Mouse (Mus musculus): ENCODE measurements around the gene Hoxd10. TPM values are rescaled to one million over a fixed set of nuclear protein-coding genes. Genes with fewer than 3 reads are reported as not detected.
A peak's percentile ranks its signal among the peaks of the same experiment; 100 is the strongest.

Gene Hoxd10
- polyA plus RNA-seq, 1 experiment from 2014 or later, result not detected

DNA sequence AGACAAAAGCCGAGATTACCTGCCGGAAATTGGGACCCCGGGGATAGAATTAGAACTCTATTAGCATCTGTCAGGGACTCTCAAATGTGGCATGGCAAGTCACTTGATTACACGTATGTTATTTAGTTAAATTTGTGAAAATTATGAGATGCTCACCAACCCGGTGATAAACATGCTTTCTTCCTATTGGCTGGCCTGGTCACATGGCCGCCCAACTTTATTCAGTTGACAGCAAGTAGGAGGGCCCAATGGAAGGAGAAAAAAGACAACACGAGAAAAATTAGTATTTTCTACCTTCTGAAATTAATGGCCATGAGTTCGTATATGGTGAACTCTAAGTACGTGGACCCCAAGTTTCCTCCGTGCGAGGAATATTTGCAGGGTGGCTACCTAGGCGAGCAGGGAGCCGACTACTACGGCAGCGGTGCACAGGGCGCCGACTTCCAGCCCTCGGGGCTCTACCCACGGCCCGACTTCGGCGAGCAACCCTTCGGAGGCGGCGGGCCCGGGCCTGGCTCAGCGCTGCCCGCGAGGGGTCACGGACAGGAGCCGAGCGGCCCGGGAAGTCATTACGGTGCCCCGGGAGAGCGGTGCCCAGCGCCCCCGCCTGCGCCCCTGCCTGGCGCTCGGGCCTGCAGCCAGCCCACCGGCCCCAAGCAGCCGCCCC, 35.4 kb downstream of the Hoxd10 start:
- ATAC-seq (ENCODE audit: low FRiP score), result no peak
- Histone ChIP-seq H3K27ac (no peak overlapping the region), H3K27me3 (peaks cover 98% of the 10 kb centered on the region), H3K4me3 (replicated peaks) (peak overlapping the region; percentile 20; the same call in 1 of the 2 replicates), H3K9me3 (no peaks in the 10 kb centered on the region), H3K9ac (no peak overlapping the region), H3K4me2 (peak overlapping the region; percentile 8; the same call in 1 of the 2 replicates), H3K4me1 (peaks cover 7% of the 10 kb centered on the region), H3K36me3 (replicated peaks) (no peaks in the 10 kb centered on the region)
- under 1% methylated on average over 43 of the region's 43 CpGs for WGBS

DNA sequence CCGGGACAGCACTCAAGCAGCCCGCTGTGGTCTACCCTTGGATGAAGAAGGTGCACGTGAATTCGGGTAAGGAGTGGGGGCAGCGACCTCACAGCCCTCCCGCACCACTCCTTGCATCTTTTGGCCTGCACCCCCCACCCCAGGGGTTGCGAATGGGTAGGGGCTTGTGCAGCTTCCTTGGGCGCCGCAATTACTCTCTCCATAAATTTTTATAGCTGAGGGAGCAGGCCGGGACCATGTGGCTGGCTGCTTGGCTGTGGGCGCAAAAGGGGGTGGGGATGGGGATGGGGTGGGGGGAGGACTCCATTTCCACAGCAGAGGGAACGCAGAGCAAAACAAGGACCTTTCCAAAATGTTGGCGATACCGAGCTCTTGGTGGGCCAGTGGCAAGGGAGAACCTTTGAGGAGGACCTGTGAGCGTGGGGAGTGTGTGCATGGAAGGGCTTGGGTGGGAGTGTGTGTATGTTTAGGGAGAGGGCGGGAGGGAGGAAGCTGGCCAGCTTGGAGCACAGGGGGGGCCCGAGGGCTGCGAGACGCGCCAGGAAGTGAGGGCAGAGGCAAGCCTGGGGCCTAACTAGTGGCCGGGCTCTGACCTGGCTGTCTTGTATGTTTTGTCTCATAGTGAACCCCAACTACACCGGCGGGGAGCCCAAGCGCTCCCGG, 36.0 kb downstream of the Hoxd10 start:
- no peak for ATAC-seq (ENCODE audit: low FRiP score)
- no peaks in the 10 kb centered on the region for H3K36me3 ChIP-seq (replicated peaks)
- H3K27me3 ChIP-seq, result peaks cover 98% of the 10 kb centered on the region
- H3K4me2 ChIP-seq, result peak overlapping the region; percentile 8; the same call in 1 of the 2 replicates
- peak overlapping the region; percentile 20; the same call in 1 of the 2 replicates for H3K4me3 ChIP-seq (replicated peaks)
- no peak overlapping the region for H3K27ac ChIP-seq
- peaks cover 10% of the 10 kb centered on the region for H3K4me1 ChIP-seq
- 1% methylated on average over 25 of the region's 25 CpGs for WGBS
- no peaks in the 10 kb centered on the region for H3K9me3 ChIP-seq
- H3K9ac ChIP-seq, result no peak overlapping the region

DNA sequence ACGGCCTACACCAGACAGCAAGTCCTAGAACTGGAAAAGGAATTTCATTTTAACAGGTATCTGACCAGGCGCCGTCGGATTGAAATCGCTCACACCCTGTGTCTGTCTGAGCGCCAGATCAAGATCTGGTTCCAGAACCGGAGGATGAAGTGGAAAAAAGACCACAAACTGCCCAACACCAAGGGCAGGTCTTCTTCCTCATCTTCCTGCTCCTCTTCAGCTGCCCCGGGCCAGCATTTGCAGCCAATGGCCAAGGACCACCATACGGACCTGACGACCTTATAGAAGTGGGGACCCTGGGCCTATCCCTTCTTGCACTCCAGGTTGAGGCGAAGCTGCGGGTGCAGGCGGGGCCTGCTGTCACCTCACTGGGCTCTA, 36.6 kb downstream of the Hoxd10 start:
- no peak overlapping the region for H3K27ac ChIP-seq
- no peaks in the 10 kb centered on the region for H3K36me3 ChIP-seq (replicated peaks)
- H3K9ac ChIP-seq, result no peak overlapping the region
- ATAC-seq (ENCODE audit: low FRiP score), result no peak
- under 1% methylated on average over 13 of the region's 13 CpGs for WGBS
- H3K9me3 ChIP-seq, result no peaks in the 10 kb centered on the region
- H3K4me2 ChIP-seq, result no peak overlapping the region
- peaks cover 14% of the 10 kb centered on the region for H3K4me1 ChIP-seq
- peaks cover 98% of the 10 kb centered on the region for H3K27me3 ChIP-seq
- H3K4me3 ChIP-seq (replicated peaks), result no peak overlapping the region

DNA sequence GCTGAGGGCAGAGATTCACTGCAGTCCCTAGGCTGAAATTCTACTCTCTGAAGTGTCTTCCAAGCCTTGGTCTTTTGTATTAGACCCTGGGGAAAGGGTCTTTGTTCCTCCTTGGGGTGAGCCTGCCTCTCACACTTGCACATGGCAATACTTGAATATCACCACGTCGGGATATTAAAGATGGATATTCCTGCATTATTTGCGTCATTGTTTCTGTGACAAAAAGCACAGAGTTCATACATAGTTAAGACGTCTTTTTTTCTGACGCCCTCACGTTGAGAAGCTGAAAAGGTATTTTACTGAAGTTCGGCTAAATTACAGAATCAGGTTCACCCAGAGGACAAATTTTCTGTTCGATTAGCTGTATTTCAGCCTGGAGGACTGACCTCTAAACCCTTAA, 38.6 kb downstream of the Hoxd10 start:
- WGBS, result 3% methylated on average over 8 of the region's 8 CpGs
- H3K27me3 ChIP-seq, result peaks cover 98% of the 10 kb centered on the region
- no peak overlapping the region for H3K27ac ChIP-seq
- no peaks in the 10 kb centered on the region for H3K36me3 ChIP-seq (replicated peaks)
- ATAC-seq (ENCODE audit: low FRiP score), result no peak
- H3K9ac ChIP-seq, result no peak overlapping the region
- H3K4me2 ChIP-seq, result no peak overlapping the region
- no peak overlapping the region for H3K4me3 ChIP-seq (replicated peaks)
- no peaks in the 10 kb centered on the region for H3K9me3 ChIP-seq
- H3K4me1 ChIP-seq, result peaks cover 14% of the 10 kb centered on the region

DNA sequence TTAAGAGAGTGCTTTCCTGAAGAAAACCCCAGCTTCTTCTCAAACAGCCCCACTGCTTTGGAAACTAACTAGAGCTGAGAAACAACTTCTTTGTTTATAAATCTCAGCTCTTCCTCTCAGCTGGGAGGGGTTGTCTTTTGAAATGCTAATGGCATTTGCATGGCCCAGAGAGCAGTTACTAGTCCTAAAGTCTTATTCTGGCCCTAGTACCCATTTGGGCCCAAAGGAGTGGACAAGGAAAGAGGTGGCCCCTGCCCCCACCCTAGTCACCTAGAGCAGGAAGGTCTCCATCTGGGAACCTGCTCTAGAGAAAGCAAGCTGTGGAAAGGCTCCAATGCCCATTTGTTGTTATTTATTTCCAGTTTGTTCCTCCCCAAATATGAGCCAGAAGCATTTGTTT, 39.3 kb downstream of the Hoxd10 start:
- Histone ChIP-seq H3K27me3 (peaks cover 98% of the 10 kb centered on the region), H3K4me2 (no peak overlapping the region), H3K27ac (no peak overlapping the region), H3K9me3 (no peaks in the 10 kb centered on the region), H3K4me1 (peaks cover 19% of the 10 kb centered on the region), H3K9ac (no peak overlapping the region), H3K36me3 (replicated peaks) (no peaks in the 10 kb centered on the region), H3K4me3 (replicated peaks) (no peak overlapping the region)
- ATAC-seq (ENCODE audit: low FRiP score), result no peak

DNA sequence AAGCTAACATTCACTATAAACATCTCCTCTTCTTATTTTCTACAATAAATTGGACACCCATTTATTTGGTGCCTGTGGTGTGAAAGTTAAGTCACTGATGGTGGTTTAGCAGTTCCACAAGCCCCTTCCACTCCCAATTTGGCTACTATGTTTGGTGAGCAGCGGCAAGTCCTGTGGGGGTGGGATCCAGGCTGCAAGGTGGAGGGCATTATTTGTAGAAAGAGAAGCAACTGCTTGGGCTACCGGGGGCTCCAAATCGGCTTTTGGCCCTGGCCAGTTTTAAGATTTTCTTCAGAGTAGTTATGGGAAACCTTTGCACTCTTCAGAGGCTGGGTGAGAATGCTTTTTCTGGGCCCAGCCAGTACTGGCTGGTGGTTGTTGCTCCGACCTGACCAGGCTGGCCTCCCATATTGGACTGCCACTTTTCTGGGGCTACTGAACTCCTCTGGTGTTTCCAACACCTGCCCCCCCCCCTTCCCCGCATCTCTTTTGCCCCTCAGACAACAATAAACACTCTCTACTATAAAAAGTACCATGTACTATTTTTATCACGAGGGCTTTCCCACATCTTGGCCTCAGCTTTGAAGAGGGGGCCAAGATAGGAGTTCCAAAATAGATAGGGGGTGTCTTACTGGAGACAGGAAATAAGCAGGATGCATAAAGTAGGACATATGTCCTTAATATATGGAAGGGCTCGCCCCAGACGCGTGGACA, 40.2 kb downstream of the Hoxd10 start:
- Histone ChIP-seq H3K36me3 (replicated peaks) (no peaks in the 10 kb centered on the region), H3K27me3 (peaks cover 98% of the 10 kb centered on the region), H3K4me3 (replicated peaks) (no peak overlapping the region), H3K27ac (no peak overlapping the region), H3K4me2 (no peak overlapping the region), H3K9me3 (no peaks in the 10 kb centered on the region), H3K9ac (no peak overlapping the region), H3K4me1 (peaks cover 20% of the 10 kb centered on the region)
- 1% methylated on average over 9 of the region's 9 CpGs for whole genome bisulfite sequencing
- no peak for ATAC-seq (ENCODE audit: low FRiP score)

DNA sequence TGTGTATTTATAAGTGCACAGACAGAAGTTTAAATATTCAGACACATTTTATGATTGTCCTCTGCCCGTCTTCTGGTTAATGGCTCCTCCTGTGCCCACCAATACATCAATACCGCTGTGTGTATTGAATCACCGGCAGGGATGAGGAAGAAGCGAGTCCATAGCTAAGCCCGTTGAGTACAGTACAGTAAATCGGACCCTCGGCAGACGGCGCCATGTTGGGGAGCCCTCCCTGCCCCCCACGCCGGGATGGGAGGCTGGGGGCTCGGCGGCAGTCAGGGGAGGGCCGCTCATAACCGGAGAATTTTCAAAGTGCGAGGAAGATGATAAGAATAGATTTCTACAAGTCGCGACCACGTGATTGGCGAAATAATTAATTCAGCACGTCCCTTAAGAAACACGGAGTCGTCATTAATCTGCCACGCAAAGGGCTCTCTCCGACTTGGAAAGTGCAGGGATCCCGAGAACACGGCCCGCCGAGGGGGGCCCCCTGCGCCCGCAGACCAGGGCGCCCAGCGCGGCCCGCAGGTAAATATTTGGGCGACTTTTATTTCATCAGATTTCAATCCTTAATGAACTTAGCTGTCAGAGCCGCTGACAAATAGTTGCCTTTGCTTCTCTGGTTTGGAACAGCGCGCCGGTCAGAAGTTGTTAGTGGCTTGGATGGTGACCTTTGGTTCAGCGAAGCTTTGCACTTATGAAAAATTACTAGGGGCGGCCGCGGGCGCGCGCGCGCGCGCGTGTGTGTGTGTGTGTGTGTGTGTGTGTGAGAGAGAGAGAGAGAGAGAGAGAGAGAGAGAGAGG, 41.0 kb downstream of the Hoxd10 start:
- no peaks in the 10 kb centered on the region for H3K36me3 ChIP-seq (replicated peaks)
- no peak overlapping the region for H3K27ac ChIP-seq
- H3K4me2 ChIP-seq, result no peak overlapping the region
- ATAC-seq (ENCODE audit: low FRiP score), result no peak
- H3K9me3 ChIP-seq, result no peaks in the 10 kb centered on the region
- H3K9ac ChIP-seq, result no peak overlapping the region
- H3K4me1 ChIP-seq, result 0 out of 2 replicates have a peak, but pooled peaks cover 14% of the 10 kb centered on the region
- 1% methylated on average over 52 of the region's 52 CpGs for WGBS
- peaks cover 98% of the 10 kb centered on the region for H3K27me3 ChIP-seq
- H3K4me3 ChIP-seq (replicated peaks), result 0 out of 2 replicates have a peak overlapping the region, but pooled peaks have one; percentile 4

DNA sequence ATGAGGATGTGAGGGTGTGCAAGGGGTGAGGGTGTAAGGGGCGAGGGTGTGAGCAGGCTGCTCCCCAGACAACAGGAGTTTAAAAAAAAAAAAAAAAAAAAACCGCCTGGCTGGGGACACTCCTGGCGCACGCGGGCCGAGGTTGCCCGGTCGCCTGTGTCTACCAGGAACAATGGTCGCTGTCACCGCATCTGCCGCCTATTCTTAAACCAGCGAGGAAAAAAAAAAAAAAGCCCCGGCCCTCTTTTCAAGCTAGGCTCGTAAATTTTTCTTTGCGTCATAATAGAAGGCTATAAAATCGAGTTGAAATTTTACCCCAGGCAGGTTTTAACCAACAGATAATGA, 41.6 kb downstream of the Hoxd10 start:
- Histone ChIP-seq H3K4me1 (0 out of 2 replicates have a peak, but pooled peaks cover 14% of the 10 kb centered on the region), H3K36me3 (replicated peaks) (no peaks in the 10 kb centered on the region), H3K4me2 (no peak overlapping the region), H3K4me3 (replicated peaks) (no peak overlapping the region), H3K27me3 (peaks cover 98% of the 10 kb centered on the region), H3K27ac (no peak overlapping the region), H3K9me3 (no peaks in the 10 kb centered on the region), H3K9ac (no peak overlapping the region)
- under 1% methylated on average over 16 of the region's 16 CpGs for WGBS
- no peak for ATAC-seq (ENCODE audit: low FRiP score)

DNA sequence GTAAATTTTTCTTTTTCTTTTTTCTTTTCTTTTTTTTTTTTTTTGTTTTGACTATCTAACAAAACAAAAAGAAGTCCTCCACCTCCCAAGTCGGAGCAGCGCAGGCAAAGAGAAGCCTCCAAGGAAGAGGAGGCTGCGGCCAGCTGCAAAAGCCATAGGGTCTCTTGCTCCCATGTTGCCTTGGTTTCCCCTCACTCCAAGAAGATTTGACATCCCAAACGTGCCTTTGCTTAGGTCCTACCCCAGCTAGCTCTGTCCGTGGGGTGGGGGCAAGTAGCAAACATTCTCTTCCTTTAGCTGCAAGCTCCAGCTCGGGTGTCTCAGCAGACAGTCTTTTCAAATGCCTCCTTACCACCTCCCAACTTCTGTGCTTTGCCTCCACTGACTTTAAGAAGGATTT, 42.0 kb downstream of the Hoxd10 start:
- no peak overlapping the region for H3K4me3 ChIP-seq (replicated peaks)
- no peaks in the 10 kb centered on the region for H3K9me3 ChIP-seq
- no peak overlapping the region for H3K9ac ChIP-seq
- WGBS, result 2% methylated on average over 6 of the region's 6 CpGs
- H3K36me3 ChIP-seq (replicated peaks), result no peaks in the 10 kb centered on the region
- H3K4me1 ChIP-seq, result 0 out of 2 replicates have a peak, but pooled peaks cover 14% of the 10 kb centered on the region
- H3K4me2 ChIP-seq, result no peak overlapping the region
- no peak overlapping the region for H3K27ac ChIP-seq
- no peak for ATAC-seq (ENCODE audit: low FRiP score)
- H3K27me3 ChIP-seq, result peaks cover 98% of the 10 kb centered on the region

DNA sequence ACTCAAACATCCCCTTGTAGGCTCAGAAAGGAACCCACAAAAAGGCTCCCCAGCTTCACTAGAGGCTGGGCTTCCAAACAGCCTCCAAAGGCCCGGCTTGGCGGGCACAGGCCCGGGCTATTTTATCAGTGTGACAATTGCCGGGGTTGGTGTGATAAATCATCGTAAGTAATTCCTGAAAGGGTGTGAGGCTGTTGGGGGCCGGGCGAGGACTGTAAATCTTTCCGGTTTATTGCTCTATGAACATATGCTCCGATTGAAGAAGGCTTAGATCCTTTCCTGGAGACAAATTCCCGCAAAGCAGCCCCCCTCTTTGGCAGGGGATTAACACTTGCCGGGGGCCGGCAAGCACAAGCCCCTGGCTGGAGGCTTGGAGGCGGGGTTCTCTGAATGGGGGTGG, 42.7 kb downstream of the Hoxd10 start:
- H3K36me3 ChIP-seq (replicated peaks), result no peaks in the 10 kb centered on the region
- no peak overlapping the region for H3K4me3 ChIP-seq (replicated peaks)
- no peak for ATAC-seq (ENCODE audit: low FRiP score)
- H3K9ac ChIP-seq, result no peak overlapping the region
- WGBS, result 1% methylated on average over 13 of the region's 13 CpGs
- H3K4me1 ChIP-seq, result 0 out of 2 replicates have a peak, but pooled peaks cover 14% of the 10 kb centered on the region
- H3K27me3 ChIP-seq, result peaks cover 98% of the 10 kb centered on the region
- no peaks in the 10 kb centered on the region for H3K9me3 ChIP-seq
- H3K4me2 ChIP-seq, result no peak overlapping the region
- H3K27ac ChIP-seq, result no peak overlapping the region

DNA sequence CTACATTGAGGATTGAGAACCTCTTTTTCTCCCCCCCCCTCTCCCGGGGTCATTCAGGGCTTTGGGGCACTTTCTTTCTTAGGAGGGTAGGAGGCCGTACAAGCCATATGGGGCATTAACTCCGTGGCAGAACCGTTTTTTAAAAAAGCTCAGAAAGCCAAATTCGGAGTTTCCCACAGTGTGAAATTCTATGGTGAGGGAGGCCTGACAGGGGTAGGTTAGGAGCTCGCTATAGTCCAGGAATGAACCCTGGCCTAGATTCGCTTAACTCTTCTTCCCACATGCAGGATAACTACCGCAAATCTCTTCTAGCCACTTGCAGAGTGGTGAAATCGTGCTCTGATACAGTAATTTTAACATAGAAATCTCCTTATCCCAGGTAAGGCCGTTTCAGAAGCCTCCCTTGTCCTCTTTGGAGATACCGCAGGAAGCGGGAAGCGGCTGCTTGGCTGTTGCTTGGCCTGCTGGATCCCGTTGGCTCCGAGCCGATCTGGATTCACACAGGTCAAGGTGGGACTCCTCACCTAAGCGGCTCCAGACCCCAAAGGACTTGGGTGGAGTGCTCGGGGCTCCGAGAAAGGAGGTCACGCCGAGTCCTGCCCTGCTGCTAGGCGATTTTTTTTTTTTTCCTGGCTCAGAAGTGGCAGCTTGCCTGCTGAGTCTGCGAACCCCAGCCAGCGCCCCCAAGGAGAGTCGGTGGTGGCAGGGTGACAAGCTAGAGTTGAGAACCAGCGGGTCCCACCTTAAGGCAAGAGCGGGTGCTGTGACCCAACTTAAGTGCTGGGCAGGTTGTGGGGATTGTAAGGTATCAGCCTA, 43.5 kb downstream of the Hoxd10 start:
- Histone ChIP-seq H3K9me3 (no peaks in the 10 kb centered on the region), H3K27ac (no peak overlapping the region), H3K4me3 (replicated peaks) (no peak overlapping the region), H3K4me2 (no peak overlapping the region), H3K4me1 (0 out of 2 replicates have a peak, but pooled peaks cover 14% of the 10 kb centered on the region), H3K27me3 (peaks cover 100% of the 10 kb centered on the region), H3K36me3 (replicated peaks) (no peaks in the 10 kb centered on the region), H3K9ac (no peak overlapping the region)
- no peak for ATAC-seq (ENCODE audit: low FRiP score)
- WGBS, result 2% methylated on average over 27 of the region's 27 CpGs

All from forebrain, embryonic 12.5 days (tissue).